Mouse (Mus musculus): ENCODE measurements around the gene Vac14.

- TF ChIP-seq CTCF (IDR thresholded peaks at IDR 0.05; ENCODE audit: extremely low read depth, insufficient read length, insufficient replicate concordance, low read depth, low read length) = no peak
- no peak for TF ChIP-seq POLR2A (IDR thresholded peaks at IDR 0.05; ENCODE audit: low read depth, low read length)
These were observed 15.4 kb downstream of the Vac14 start for GRCm38 (mm10) chr8:110633814-110634213.

Measured in small intestine, adult 2 months (tissue).